Mouse (Mus musculus) c-Kit-positive CD71-positive TER-119-positive erythroid progenitor cells, embryonic 14.5 days (primary cell): ENCODE data around the gene Psmd11.

Experiments
- DNase-seq: peaks from one replicate; pipeline ENCODE4 v3.0.0-alpha.2; 2013; ENCODE audit warnings: low spot score

The Psmd11 gene

GRCm38 (mm10) chr11:80505581-80505980, 77.2 kb downstream of the Psmd11 start:
- DNase-seq, result no peak

- DNase-seq, result no peak
These were observed 78.1 kb downstream of the Psmd11 start for GRCm38 (mm10) chr11:80506483-80506882.

GRCm38 (mm10) chr11:80507791-80508190, 79.4 kb downstream of the Psmd11 start:
- DNase-seq, result no peak

- DNase-seq, result no peak
These were observed 80.2 kb downstream of the Psmd11 start for GRCm38 (mm10) chr11:80508361-80509175.

GRCm38 (mm10) chr11:80509176-80509506, 80.7 kb downstream of the Psmd11 start:
- no peak for DNase-seq

- DNase-seq, result no peak
These were observed 81.7 kb downstream of the Psmd11 start for GRCm38 (mm10) chr11:80510124-80510523.

- no peak for DNase-seq
These were observed 84.1 kb downstream of the Psmd11 start for GRCm38 (mm10) chr11:80512313-80513056.

GRCm38 (mm10) chr11:80513796-80514195, 85.4 kb downstream of the Psmd11 start:
- no peak for DNase-seq

GRCm38 (mm10) chr11:80515346-80515745, 86.9 kb downstream of the Psmd11 start:
- DNase-seq, result no peak

GRCm38 (mm10) chr11:80515895-80516294, 87.5 kb downstream of the Psmd11 start:
- DNase-seq, result no peak

GRCm38 (mm10) chr11:80518421-80519367, 90.3 kb downstream of the Psmd11 start:
- DNase-seq, result no peak

GRCm38 (mm10) chr11:80521148-80521547, 92.7 kb downstream of the Psmd11 start:
- no peak for DNase-seq
